Mouse (Mus musculus): Measurements from ENCODE around the gene 4933417A18Rik.

The 4933417A18Rik gene

GRCm38 (mm10) chr13:34973149-34973548 lies 48.9 kb downstream of the 4933417A18Rik start:
- no peak for TF ChIP-seq GATA4 (IDR thresholded peaks at IDR 0.05; ENCODE audit: insufficient replicate concordance, low read length)

- TF ChIP-seq GATA4 (IDR thresholded peaks at IDR 0.05; ENCODE audit: insufficient replicate concordance, low read length) = no peak
Observed at GRCm38 (mm10) chr13:34973770-34974169, 49.6 kb downstream of the 4933417A18Rik start.

GRCm38 (mm10) chr13:34976116-34976515 lies 51.9 kb downstream of the 4933417A18Rik start:
- TF ChIP-seq GATA4 (IDR thresholded peaks at IDR 0.05; ENCODE audit: insufficient replicate concordance, low read length) = no peak

GRCm38 (mm10) chr13:34977410-34977809 lies 53.2 kb downstream of the 4933417A18Rik start:
- no peak for TF ChIP-seq GATA4 (IDR thresholded peaks at IDR 0.05; ENCODE audit: insufficient replicate concordance, low read length)

- TF ChIP-seq GATA4 (IDR thresholded peaks at IDR 0.05; ENCODE audit: insufficient replicate concordance, low read length) = no peak
Observed at GRCm38 (mm10) chr13:34991581-34992273, 67.5 kb downstream of the 4933417A18Rik start.

- no peak for TF ChIP-seq GATA4 (IDR thresholded peaks at IDR 0.05; ENCODE audit: insufficient replicate concordance, low read length)
Observed at GRCm38 (mm10) chr13:34993085-34993484, 68.9 kb downstream of the 4933417A18Rik start.

- no peak for TF ChIP-seq GATA4 (IDR thresholded peaks at IDR 0.05; ENCODE audit: insufficient replicate concordance, low read length)
Observed at GRCm38 (mm10) chr13:34993595-34993982, 69.4 kb downstream of the 4933417A18Rik start.

GRCm38 (mm10) chr13:34993983-34994811 lies 70.0 kb downstream of the 4933417A18Rik start:
- peak; percentile 29; the same call in 1 of the 2 replicates for TF ChIP-seq GATA4 (IDR thresholded peaks at IDR 0.05; ENCODE audit: insufficient replicate concordance, low read length)

GRCm38 (mm10) chr13:34995925-34996324 lies 71.7 kb downstream of the 4933417A18Rik start:
- no peak for TF ChIP-seq GATA4 (IDR thresholded peaks at IDR 0.05; ENCODE audit: insufficient replicate concordance, low read length)

Data from liver, adult (tissue).